Mouse (Mus musculus) CD8-positive naive resting alpha-beta T cell, adult 57 days (primary cell): ENCODE data around the gene Chchd4. TPM values are rescaled to one million over a fixed set of nuclear protein-coding genes. Genes with fewer than 3 reads are reported as not detected.

Experiments
- total RNA-seq: library from RNA; stranded (reverse); gene quantifications from one replicate; pipeline ENCODE4 v1.2.4, GENCODE M21; 2023

Gene Chchd4
- 6.0 TPM for total RNA-seq

DNA sequence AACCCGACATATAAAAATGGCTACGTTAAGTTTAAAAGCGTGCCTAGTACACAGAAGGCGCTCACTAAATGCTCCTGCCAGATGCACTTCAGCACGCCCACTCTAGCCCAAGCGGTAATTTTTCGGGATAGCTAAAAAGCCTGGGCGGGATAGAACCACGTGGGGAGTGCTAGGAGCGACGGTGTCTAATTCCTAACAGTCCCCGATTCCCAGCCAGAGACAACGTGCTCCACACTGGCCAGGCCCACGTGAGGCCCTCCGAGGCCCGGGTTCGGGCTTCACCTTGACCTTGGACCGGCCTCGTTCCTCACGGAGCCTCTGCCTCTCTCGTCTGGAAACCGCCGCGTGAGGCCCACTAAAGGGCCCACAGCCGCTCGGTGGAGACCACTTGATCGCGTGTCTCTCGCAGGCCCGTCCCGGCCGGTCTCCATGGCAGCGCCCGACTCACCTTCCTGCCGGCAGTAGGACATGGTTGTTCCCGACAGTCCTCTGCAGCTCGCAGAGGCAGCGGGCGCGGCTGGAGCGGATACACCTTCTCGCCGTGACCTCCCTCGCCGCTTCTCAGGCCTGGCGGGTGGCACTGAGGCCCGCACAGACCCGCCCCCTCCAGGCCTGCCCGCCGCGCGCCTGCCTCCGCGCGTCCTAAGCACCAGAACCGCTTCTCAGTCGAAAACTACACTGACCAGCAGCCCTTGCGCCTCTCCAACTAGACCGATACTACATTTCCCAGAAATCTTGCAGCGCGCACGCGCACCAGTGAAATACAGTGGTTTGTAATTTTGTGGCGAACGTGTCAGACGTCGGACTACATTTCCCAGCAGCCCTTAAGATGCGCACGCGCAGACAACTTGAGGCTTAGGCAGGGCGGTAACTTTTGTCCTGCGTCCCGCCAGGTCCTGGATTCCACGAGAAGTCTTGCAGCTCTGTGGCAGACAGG lies at the start of gene Chchd4, which contains the start of gene Tmem43:
Gene Chchd4, minus strand, starts transcription at position 679 of the 937 bp plus-strand sequence.
Gene Tmem43, plus strand, starts transcription at position 836 of the 937 bp plus-strand sequence.

DNA sequence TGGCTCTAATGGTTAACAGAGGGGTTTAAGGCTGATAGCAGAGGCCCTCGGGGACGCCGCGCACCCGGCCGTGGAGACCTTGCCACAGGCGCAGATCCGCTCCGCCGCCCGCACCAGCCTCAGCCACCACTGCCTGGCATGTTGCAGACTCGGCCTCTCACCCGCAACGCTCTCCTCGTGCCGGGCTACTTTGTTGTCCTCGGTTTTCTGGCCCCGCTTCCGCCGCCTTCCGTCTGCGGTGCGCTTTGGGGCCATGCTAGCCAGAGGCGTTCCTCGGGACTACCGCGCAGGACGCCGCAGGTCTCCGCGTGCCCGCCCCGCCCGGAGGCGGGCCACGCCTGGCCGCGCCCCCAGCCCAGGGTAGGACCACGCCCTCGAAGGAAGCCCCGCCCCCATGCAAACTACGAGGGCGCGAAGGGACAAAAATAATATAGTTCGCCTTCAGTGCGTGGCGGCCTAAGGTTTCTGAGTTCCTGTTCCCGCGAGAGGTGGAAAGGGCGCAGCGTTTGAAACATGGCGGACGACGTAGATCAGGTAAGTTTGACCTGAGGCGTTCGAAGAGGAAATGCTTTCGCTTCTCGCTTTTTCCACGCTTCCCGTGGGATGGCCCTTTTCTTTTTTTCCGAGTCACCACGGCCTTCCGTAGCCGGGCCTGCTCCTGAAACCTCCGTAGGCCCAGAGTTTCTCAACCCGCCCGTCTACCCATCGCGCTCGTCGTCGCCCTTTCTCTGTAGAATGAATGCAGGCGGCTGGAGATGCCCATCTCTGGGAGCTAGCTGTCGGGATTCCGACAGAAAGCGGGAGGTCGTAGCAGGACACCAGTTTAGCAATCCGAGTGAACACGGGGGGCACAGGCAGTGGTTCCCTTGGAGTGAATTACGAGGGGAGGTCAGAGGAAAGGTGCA lies 42.5 kb upstream of the Chchd4 start, which contains the start of the genes Xpc and Lsm3:
Gene Xpc, minus strand, starts transcription at position 344 of the 905 bp plus-strand sequence.
Gene Lsm3, plus strand, starts transcription at position 384 of the 905 bp plus-strand sequence.

Other genes starting within 250 kb of the Chchd4 start
- gene Wnt7a, start 62.2 kb downstream of the Chchd4 start, total RNA-seq = not detected
- 38.7 TPM for gene Tmem43, start 157 bp upstream of the Chchd4 start, total RNA-seq
- gene Xpc, start 42.3 kb upstream of the Chchd4 start, total RNA-seq = 22.1 TPM
- gene Lsm3, start 42.4 kb upstream of the Chchd4 start, total RNA-seq = 42.6 TPM
- gene Slc6a6, start 210.5 kb upstream of the Chchd4 start, total RNA-seq = 127 TPM